Mouse (Mus musculus) cerebellum, adult 9-10 months (tissue): ENCODE measurements around the gene Dohh.

ENCODE experiments used
- DNase-seq: peaks from one replicate; pipeline ENCODE4 v3.0.0; 2022

Gene Dohh

DNA sequence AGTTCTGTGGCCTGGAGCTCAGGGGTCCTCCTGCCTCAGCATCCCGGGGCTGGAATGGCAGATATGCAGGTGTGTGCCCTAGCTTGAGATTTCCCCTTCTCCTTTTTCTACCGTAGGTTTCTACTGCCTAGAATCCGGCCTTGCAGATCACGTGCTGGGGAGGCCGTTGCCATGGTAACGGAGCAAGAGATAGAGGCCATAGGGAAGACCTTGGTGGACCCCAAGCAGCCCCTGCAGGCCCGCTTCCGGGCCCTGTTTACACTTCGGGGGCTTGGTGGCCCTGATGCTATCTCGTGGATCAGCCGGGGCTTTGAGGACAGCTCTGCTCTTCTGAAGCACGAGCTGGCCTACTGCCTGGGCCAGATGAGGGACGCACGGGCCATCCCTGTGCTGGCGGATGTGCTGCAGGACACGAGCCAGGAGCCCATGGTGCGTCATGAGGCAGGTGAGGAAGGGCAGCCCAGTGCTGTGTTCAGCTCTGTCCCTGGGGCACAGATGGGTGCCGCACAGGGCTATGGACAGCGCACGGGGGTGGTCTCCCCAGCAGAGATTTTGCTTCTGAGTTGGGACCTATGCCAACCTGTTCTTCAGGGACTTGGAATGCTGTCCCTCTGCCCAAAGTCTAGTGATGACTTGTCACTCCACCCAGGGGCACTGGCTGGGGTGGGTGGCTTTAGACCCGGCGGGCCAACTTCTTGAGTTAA is 1.5 kb downstream of the Dohh start:
- DNase-seq, result peak; percentile 60

DNA sequence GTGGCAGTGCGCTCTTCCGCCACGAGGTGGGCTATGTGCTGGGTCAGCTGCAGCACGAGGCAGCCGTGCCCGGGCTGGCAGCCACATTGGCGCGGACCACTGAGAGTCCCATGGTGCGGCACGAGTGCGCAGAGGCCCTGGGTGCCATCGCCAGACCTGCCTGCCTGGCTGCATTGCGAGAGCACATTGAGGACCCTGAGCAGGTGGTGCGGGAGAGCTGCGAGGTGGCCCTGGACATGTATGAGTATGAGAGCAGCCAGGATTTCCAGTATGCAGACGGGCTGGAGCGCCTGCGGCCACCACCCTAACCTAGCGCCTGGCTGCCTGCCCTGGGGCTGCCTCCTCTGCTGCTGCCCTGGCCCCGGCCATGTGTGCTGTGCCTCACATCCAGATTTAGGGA is 3.5 kb downstream of the Dohh start:
- DNase-seq, result no peak

DNA sequence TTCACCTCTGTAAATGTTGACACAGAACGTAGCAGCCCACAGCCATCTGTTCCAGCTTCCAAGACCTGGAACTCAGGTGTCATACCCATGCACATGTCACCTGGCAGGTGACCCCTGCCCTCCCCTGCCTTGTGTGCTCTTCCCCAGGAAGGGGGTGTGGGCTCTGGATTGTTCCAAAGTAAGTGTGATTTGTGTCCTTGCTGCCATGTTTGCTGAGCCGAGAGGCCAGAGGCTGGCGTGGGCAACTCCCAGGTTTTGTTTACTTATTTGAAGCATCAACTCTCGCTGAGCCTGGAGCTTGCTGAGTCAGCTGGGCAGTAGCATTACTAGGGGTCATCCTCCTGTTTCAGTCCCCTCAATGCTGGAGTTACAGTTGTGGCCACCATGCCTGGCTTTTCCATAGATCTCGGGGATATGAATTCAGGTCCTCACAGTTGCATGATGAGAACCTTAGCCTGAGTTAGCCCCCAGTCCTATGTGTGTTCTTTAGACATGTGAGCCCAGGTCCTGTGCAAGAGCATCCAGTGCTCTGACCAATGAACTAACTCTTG is 4.4 kb downstream of the Dohh start, which contains the start of gene Gm48552:
TSS of gene Gm48552 (plus strand) at position 501 of the 551 bp plus-strand sequence.
- DNase-seq, result no peak

DNA sequence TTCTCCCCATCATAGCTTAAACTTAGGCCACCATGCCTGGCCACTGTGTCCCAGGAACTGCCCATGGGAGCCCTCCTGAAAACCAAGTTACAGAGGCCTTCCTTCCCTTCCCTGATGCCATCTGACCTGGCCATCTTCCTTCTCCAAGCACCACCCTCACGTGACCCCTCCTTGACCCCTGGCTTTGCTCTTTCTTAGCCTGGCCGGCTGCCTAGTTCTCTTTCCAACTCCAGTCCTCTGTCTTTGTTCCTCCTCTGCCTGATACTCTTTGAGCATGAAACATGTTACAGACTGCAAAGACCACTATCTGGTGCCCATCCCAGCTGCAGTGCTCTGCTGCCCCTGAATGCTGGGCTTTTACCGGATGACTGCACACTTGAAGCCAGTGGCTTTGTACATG is 5.1 kb downstream of the Dohh start:
- peak; percentile 55 for DNase-seq

DNA sequence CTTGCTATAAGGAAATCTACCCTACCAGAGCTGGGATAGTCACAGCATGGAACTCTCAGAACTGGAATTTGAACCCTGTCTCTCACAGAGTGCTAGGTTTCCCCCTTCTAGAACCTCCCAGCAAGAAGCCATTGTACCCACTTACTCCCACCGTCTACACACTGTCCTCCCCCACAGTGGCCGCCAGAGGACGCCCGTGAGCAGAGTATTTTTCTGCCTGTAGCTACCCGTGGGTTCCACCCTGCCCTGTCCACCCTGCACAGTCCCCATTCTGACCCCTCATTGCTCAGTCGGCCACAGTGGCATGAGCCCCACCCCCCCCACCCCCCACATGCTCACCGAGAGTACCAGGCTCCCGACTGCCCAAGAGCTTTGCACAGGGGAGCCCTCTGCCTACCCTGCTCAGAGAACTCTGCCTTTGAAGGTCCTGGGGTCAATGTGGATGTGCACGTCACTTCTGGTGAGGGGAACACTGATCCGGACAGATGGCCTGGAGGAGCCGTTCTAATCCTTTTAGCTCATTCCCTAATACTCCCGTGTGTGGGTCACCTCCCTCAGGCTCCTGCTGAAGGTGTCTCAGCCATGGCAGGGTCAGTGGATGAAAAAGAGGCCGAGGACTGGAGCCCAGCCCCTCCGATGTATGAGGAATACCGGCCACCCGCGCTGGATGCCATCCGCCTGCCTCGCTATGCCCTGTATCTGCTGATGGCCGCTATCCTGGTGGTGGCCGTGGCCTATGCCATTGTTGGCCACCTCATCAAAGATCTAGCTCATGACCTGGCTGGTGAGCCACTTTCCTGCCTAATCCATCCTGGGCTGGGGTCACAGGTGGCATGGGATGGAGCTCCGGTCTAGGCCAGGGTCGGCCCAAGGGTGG is 5.8 kb downstream of the Dohh start:
- DNase-seq, result peak; percentile 76

DNA sequence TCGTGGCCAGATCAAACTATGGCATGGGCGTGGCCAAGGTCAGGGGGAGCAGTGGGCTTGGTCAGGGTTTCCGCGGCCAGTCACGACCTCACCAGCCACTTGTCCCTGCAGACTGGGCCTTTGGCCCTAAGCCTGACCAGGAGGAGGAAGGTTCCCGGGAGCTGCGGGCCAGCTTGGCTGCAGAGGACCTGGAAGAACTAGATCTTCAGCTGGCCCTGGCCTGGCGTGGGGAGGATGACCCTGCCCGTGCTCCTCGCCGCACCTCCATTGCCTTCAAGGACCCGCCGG is 6.4 kb downstream of the Dohh start:
- DNase-seq, result no peak

DNA sequence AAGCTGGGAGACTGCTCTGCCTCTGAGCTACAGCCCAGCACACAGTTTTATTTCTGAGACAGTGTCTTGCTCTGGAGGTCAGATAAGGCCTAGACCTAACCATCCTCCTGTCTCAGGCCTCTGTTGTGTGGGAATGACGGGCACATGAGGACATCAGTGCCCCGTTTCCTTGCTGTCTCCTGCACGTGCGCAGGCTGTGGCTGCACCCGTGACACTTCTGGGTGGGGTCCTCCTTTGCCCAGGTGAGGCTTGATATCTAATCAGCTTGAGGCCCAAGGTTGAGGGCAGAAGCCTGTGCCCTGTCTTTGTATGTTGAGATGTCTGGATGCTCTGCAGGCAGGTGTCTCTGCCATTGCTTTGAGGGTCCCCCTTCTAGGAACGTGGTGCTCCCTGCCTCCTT is 8.0 kb downstream of the Dohh start:
- no peak for DNase-seq

DNA sequence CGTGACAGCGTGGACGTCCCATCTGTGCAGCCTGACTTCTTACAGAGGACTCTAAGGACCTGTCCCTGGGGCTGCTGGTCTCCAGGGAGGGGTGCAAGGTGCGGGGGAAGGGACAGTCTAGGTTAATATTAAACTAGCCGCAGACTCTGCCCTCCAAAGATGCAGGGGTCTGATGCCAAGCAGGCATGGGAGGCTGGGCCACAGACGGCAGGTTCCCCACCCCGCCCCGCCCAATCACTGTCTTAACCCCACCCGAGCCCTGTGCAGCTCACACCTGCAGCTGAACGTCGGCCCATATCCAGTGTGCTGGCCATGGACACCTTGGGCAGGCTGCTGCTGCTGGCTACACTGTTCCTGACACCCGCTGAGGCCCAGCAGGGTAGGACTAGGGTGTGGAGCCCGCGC is 8.6 kb downstream of the Dohh start, which contains the start of gene Smim24:
TSS of gene Smim24 (plus strand) at position 271 of the 405 bp plus-strand sequence.
- no peak for DNase-seq

DNA sequence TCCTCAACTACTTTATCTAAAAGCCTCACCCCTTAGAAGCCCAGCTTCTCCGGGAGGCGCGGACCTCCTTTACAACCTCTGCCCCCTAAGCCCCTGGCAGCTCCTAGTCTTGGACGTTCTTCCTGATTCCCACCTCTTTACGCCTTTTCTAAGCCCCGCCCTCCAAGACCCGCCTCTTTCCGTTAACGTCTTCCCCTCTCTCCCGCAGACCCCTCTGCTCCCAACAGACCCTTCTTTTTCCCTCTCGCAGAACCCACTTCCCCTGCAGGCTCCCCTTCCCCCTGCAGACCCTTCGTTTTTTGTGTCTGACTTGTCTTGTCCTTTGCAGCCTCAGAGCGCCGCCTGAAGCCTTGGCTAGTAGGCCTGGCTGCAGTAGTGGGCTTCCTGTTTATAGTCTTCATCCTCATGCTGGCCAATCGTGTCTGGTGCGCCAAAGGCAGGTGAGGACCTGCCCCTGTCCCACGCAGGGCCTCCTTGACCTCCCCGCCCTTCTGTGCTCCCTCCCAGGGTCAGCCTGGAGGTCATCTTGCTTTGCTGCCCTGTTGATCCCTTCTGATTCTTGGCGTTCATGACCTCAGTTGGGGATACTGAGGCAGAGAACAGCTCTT is 9.3 kb downstream of the Dohh start:
- DNase-seq, result no peak

DNA sequence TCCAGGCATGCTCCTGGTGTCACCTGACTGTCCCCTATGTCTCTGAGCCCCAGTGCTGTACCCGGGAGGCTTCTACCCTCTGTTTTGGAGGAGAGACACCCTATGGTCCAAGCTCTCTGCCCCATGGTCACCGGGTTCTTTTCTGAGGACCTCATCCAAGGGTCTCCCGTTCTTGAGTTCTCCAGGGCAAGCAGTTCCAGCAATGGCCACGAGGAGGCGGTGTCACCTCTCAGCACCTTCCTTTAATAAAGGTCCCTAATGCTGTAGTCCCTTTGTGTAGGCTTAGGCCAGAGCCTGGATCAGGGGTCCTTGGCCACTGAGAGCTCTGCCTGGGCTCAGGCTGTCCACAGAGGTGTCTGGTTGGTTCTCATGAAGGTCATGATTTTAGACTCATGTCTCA is 10.9 kb downstream of the Dohh start:
- peak; percentile 83 for DNase-seq

DNA sequence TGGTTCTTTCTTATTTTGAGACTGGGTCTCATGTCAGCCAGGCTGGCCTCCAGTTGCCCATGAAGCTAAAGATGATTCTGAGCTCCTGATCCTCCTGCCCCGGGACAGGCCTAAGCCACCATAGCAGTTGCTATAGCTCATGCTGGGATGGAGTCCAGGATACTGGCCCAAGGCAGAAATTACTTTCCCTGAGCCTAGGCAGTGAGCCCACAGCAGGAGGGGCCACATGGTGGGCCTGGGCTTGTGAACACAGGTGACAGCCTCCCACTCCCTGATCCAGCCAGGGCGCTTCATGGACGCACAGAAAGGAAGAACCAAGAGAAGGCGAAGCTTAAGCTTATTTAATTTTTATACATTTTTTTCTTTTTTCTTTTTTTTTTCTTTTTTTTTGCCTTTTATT is 11.6 kb downstream of the Dohh start:
- DNase-seq, result no peak

DNA sequence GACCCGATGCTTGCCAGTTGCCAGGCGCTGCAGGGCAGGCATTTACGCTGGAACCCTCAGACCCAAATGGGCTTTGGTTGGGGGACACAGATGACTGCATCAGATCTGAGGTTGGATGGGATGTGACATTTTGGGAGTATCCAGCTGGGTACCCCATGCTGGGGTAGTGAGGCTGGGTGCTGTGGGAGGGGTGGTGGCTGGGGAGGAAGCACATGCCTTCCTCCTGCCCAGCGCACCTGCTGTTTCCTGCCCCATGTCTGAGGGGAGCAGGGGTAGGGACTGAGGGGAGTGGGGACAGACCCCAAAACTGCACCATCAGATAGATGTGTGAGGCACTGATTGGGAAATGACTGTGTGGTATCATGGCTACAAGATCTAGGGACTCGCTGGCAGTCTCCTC is 12.5 kb downstream of the Dohh start:
- DNase-seq, result no peak

DNA sequence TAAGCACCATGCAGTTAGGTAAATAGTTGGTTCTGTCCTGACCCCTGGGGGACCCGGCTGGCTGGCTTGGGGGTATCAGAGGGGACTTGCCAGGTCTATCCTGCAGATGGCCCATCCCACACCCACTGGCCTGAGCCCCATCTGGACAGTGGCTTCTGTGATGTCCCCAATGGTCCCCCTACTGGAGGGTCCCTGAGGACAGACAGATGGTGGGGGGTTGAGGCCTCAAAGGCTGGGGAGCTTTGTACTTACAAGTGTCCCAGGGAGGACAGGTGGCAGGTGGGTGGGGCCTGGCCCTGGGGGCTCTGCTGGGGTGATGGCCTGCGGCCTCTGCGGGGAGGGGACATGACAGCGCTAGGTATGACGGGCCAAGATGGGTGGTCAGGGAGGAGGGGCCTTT is 15.1 kb downstream of the Dohh start:
- DNase-seq, result peak; percentile 72

DNA sequence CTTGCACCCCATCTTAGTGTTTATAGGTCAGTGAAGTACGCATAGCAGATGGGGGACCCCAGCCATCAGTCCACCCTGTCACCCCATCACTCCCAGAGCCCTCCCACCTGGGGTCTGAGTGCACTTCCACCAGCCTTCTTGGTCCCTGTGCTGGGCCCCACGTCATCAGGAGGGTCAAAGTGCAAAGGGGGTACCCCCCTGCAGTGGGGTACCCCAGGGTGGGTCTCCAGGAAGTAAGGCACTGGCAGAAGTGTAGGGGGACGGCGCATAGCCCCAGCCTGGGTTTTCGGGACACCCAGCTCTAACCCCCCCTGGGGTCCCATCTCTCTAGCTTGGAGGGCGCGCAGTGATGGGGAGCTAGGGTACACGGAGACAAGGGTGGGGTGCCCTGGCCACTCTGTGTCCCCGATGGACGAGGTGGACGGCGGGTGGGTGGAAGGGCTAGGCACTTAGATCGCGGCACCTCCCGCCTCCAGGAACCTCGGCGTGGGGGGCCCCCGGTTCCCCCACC is 15.6 kb downstream of the Dohh start:
- peak; percentile 66 for DNase-seq

DNA sequence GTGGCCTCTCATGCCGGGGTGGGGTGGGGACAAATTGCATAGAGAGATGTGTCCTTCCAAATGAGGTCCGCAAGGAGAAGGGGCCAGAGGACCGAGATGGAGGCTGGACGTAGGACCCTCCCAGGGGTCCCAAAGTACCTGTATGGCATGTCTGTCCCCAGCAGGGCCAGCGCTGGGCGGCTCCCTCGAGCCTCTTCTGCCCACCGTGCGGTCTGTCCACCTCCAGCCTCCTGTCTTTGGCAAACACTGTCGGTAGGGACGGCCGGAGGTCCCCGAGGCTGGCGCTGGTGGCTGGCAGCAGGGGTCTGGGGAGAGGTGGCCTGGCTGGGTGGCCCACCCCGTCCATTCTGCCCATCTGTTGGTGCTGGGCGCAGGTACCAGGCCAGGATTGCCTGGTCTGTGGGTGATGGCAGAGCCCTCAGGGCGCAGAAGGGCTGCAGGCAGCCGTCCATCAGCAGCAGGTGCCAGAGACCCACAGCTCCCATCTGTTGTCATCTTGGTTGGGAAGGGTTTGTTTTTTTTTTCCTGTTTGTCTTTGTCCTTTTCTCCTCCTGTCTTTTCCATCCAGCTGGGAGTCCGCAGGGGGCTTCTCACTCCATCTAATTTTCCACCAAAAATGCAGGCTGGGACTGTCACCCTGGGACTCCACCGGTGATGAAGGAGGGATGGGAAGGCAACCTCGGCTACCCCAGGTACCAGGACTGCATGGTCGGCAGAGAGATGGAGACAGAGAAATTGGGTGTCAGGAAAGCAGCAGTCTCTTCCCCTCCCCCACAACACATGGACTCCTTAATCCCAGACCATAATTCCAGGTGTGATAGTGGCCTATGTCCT is 16.4 kb downstream of the Dohh start:
- peak; percentile 94 for DNase-seq

DNA sequence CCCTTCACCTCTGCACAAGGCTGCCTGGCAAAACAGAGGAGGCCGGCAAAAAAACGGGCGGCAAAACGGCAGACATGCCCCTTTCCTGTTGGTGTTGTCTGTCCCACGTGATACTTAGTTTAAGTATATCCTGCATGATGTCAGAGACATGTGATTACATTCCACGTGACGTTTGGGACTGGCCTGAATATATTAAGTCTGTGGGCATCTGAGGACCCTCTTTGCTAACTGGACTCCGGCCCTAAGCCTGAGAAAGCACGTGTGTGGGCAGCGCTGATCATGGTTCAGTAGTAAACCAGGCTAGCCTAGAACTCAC is 16.9 kb downstream of the Dohh start:
- DNase-seq, result peak; percentile 77

DNA sequence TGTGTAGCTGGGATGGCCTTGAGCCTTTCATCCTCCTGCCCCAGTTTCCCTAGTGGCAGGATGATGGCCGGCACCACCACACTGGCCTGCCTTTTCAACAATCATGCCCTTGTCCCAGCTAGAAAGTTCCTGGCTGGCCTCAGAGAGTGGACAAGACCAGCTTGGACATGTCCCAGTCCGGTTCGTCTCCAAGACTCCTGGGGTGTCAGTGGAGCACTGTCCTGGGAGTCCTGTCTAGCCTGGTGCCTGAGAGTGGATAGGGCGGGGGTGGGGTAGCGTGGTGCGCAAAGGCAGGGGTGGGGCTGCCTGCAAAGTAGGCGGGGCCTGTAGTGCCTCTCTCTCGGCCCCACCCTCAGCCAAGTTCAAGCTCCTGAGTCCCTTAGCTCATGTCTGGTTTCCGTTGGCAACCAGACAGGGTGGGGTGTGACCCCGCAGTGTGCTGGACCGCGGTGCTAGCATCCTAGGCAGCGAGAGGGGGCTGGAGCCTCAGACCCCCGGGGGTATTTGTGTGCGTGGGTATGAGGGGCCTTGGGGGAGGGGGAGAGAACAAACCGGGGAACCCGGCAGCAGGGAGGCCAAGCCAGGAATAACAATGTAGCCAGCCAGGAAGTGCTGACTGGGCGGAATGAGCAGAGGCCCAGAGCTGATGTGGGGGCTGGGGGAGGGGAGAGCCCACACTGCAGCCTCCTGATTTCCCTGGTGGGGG is 17.4 kb downstream of the Dohh start:
- DNase-seq, result peak; percentile 69

DNA sequence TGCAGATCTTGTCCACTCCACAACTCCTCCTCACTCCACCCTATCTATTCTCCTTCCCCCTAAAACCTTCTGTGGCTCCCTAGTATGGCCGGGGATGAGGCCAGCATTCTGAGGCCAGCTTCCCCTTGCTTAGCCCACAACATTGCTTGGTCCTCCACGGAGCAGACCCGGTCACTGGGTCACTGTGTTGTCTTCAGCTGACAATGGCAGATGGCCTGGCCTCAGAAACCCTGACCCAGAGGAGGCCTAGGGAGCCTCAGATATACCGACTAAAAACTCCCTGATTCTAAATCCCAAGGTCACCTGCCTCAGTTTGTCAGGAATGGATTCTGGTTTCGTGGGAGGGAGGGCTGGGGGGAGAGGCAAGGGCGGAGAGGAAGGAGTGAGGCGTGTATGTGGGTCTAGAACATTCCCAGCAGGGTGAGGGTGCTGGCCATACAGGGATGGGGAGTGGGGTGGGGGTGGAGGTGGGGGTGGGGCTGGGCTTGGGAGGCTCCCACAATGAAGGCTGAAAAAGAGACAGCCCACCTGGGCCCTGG is 18.1 kb downstream of the Dohh start:
- no peak for DNase-seq

DNA sequence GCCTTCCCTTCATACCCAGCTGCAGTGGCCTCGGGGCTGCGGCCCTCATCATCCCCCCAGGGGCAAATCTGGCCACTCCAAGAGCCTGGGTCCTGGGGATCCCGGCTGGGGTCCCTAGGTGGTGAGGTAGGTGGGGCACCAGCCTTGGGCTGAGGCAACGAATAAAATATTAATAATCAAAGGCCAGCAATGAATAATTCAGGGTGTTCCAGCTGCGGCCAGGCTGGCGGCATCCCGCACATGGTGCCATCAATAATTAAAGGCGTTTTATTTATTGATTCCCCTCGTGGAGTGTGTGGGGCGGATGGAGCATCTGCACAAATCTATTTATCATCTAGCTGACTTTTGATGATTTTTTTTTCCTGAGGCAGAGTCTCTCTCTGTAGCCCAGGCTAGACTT is 19.3 kb downstream of the Dohh start:
- no peak for DNase-seq

DNA sequence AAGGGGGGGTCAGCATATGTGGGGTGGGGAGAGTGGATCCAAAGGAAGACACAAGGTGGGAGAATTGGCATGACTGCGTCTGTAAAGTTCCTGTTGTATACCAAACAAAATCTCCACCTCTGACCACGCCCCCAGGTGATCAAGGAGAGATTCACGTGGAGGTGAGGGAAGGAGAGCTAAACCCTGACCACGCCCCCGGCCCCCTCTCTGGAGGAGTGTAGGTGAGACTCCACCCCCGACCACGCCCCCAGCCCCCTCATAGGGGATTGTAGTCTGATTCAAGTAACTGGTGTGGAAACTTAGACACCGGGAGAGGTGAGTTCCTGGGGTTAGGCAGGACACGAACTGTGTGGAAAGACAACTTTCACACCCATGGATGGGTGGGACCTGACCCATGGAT is 19.9 kb downstream of the Dohh start:
- no peak for DNase-seq

DNA sequence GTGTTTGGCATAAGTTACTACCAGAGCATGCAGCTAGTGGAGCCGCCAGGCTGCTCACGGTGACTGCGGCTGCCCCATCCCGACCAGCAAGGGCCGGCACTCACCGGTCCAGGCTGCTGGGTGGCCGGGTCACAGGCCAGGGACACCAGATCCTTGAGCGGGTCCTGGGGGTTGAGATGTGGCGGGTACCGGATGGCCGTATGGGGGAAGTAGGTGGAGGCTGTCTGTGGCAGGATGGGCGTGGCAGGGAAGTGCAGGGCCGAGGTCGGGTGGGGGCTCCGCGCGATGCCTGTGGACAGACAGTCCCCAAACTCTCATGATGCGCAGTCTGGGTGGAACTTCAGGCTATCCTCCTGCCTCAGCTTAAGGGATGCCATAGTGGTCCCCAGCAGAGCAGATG is 20.5 kb downstream of the Dohh start:
- DNase-seq, result no peak
